Mouse (Mus musculus) CH12F3 (cell line): ENCODE results near the gene Abcb1a.
"Not testable (repeated sequence)": the region's sequence is repeated elsewhere in the genome, so short reads cannot be mapped to it uniquely, and the experiment has no call there.

Source experiments
- in situ Hi-C: fragments of 300-500 bp; cut with MboI; formaldehyde crosslinking; loops from 2 replicates; pipeline ENCODE4 v1.14.3; 2020; ENCODE audit warnings: low sequenced_read_pairs

Abcb1a gene

DNA sequence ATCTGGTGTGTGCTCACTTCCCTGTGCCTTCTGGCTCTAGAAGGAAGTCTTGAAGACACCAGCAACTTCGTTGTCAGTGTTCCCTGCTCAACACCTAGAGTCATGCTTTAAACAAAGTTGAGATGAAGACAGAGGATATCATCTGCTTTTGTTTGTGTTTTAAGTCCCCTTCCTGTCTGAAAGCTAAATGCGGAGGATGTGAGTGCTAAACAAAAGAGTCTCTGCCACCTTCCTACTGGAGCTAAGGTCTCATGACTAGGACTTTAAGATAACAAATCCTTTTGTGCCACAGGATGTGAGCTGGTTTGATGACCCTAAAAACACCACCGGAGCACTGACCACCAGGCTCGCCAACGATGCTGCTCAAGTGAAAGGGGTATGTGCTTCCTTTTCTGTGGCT is 63.0 kb downstream of the Abcb1a start:
- in situ Hi-C loops, result no loop called here

DNA sequence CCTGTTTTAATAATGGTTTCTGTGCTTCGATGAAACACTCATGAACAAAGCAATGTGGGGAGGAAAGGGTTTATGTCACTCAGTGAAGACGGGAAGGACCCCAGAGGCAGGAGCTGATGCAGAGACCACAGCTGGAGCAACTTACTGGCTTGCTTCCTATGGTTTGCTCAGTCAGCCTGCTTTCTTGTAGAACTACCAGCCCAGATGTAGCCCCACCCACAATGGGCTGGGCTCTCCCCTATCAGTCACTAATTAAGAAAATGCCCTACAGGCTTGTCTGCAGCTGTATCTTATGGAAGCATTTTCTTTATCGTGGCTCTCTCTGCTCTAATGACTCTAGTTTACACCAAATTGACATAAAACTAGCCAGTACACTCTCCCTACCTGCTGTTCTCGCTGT is 67.9 kb downstream of the Abcb1a start:
- in situ Hi-C loops, result no loop called here

DNA sequence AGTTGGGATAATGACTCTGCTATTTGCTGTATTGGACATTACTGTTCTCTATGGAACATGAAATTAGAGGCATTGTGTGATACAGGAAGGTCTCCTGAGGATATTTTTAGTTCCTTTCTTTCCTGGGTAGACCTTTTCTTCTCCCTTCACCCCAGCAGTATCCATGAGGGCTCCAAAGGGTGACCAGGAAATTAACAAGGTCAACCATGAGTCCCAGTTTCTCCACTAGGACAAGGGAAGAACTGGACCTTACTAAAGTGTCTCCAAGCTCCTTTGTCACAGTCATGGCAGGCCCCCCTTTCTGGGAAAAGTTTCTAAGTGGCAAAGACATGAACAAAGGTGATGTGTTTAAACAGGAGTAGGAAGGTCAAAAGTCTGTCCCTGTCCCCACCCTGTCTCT is 72.8 kb downstream of the Abcb1a start:
- in situ Hi-C loops, result no loop called here

DNA sequence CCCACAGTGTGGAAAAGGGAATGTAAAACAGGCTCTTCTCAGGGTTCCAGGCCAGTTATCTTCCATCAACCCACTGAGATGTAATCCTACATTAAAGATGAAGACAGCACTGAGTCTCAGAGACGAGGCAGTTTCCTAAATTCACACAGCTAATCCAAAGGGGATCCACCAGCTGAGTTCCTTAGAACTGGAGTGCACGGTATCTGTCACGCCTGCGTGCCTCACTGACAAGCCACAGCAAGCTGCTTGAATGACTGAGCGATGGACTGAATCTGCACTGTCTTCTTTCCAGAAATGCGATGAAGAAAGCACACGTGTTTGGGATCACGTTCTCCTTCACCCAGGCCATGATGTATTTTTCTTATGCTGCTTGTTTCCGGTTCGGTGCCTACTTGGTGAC is 73.4 kb downstream of the Abcb1a start:
- in situ Hi-C loops, result not testable (repeated sequence)

DNA sequence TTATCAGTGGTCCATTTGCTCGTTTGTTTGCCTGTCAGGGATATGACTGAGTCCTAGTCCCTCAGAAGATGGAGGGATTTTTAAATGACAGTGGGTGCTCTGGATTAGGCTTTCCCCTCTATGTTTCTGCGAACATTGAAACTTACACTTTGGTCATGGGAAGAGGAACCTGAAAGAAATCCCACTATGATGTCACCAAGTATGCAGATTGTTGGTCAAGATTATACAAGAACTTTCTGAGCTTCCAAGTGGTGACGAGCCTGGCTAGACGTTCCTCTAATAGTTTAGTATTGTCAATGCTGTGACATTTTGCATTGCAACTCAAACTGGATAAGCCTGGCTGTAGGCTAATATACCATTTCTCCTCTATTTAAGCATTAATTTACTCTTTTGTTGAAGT is 76.5 kb downstream of the Abcb1a start:
- in situ Hi-C loops, result no loop called here

DNA sequence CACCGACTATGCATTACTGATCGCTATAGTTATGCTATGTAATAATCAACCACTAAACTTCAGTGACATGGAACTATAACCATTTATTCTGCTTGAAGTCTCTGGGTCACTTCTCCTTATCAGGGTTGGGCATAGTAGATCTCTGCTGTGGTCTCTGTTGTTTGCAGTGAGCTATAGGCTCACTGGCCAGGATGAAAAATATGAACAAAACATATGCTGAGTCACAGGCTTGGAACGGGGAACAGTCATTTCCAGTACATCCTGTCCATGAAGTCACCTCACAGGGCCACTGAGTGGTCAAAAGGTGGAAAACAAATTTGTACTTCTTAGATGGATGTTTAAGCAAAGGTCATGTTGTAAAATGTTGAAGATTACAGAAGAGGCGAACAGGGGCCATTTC is 77.2 kb downstream of the Abcb1a start:
- in situ Hi-C loops, result no loop called here

DNA sequence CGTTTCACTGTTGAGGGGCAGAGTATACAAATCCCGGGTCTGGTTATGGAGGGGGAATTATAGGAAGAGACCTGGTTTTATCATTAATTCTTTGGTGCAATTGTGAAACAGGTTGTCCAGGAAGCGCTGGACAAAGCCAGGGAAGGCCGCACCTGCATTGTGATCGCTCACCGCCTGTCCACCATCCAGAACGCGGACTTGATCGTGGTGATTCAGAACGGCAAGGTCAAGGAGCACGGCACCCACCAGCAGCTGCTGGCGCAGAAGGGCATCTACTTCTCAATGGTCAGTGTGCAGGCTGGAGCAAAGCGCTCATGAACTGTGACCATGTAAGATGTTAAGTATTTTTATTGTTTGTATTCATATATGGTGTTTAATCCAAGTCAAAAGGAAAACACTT is 87.4 kb downstream of the Abcb1a start:
- in situ Hi-C loops, result not testable (repeated sequence)

DNA sequence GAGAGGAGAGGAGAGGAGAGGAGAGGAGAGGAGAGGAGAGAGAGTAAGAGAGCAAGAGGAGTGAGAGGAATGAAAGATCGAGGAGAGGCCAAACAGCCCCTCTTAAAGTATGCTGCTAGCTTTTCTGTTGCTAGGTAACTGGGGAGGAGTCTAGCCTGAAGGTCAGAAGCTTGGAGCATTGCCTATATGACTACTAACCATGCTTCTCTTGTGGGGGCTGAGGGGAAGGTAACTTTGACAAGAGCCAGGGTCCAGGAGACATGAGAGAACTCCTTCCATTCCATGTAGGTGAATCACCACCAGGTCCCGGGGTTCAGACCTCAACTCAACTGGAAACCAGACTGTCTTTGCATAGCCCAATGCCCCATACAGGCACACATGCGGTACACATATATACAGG is 113.0 kb downstream of the Abcb1a start:
- in situ Hi-C loops, result no loop called here

DNA sequence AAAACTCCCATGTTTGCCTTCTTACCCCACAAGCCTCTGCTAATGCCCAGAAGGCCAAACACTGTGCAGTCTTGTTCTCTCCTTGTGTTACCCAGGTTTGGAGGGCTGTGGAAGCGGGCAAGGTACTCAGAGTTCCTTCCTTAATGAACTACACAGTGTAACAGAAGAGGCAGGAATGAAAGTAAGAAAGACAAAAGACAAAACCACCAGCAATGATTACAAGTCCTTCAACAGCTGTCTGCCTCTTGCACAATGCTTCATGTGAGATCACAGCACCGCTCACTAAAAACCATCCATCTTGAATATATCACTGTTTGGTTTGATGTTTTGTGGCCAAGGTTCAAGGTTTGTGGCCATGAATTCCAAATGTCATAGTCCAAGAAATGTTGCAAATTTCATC is 118.4 kb downstream of the Abcb1a start:
- in situ Hi-C loops, result no loop called here

DNA sequence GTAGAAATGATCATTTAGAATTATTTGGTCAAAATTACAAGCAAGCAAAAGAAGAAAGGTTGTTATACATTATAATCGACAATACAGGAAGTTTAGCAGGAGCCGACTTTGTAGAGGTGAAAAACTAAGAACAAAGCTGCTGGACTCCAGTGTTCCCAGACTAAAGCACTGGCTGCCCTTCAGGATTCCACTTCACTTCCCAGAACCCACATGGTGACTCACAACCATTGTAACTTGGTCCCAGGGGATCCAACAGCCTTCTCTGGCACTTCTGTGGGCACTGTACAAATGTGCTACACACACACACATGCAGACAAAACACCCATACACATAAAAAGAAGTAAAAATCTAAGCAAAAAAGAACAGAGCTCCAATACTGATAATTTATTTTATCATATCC is 118.9 kb downstream of the Abcb1a start:
- in situ Hi-C loops, result no loop called here

DNA sequence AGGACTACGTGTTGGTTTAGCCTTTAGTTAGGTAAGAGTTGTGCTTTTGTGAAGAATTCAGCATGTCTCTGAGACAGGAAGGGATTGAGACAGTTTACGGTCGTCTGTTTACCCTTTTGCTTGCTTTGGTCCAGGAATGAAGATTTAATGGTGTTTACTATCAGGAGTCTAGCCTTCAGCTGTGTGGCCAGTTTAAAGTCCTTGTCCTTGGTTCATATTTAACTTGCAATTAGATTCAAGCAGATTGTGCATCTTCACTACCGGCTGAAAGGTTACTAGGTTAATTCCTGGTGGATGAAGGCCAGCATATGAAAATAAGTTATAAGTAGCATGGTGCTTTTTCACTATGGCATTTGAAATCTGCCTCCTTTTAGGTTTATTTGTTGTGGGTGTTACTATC is 132.4 kb downstream of the Abcb1a start:
- in situ Hi-C loops, result no loop called here
